Mouse (Mus musculus): ENCODE measurements around the gene Kansl1l.

GRCm38 (mm10) chr1:66813191-66813590 lies 4.2 kb downstream of the Kansl1l start:
- TF ChIP-seq POLR2A (IDR thresholded peaks at IDR 0.05; ENCODE audit: borderline replicate concordance, control insufficient read depth, low read depth, low read length) (no peak), CTCF (IDR thresholded peaks at IDR 0.05; ENCODE audit: control insufficient read depth, insufficient read depth, low read length) (no peak)
